Mouse (Mus musculus): ENCODE results near the gene Amz1. TPM values are rescaled to one million over a fixed set of nuclear protein-coding genes. Genes with fewer than 3 reads are reported as not detected.

Amz1 gene
- total RNA-seq, 2 experiments from 2014 or later = 12.1 to 13.0 TPM

- peak in 1 of 2 experiments; percentile 58 for DNase-seq
Measured at GRCm38 (mm10) chr5:140726062-140726839, 2.3 kb downstream of the Amz1 start.

- no peak for DNase-seq
Measured at GRCm38 (mm10) chr5:140726946-140727740, 3.2 kb downstream of the Amz1 start.

GRCm38 (mm10) chr5:140731040-140731797 lies 7.3 kb downstream of the Amz1 start:
- no peak for DNase-seq

- no peak for DNase-seq
Measured at GRCm38 (mm10) chr5:140732195-140732594, 8.3 kb downstream of the Amz1 start.

GRCm38 (mm10) chr5:140733336-140733735 lies 9.4 kb downstream of the Amz1 start:
- no peak for DNase-seq

- DNase-seq = no peak
Measured at GRCm38 (mm10) chr5:140735297-140735696, 11.4 kb downstream of the Amz1 start.

GRCm38 (mm10) chr5:140736166-140736565 lies 12.2 kb downstream of the Amz1 start:
- no peak for DNase-seq

GRCm38 (mm10) chr5:140739813-140740212 lies 15.9 kb downstream of the Amz1 start:
- no peak for DNase-seq

- DNase-seq = no peak
Measured at GRCm38 (mm10) chr5:140741040-140741439, 17.1 kb downstream of the Amz1 start.

GRCm38 (mm10) chr5:140741877-140742276 lies 17.9 kb downstream of the Amz1 start:
- DNase-seq = no peak

- no peak for DNase-seq
Measured at GRCm38 (mm10) chr5:140743706-140744131, 19.8 kb downstream of the Amz1 start.

GRCm38 (mm10) chr5:140748425-140748824 lies 24.5 kb downstream of the Amz1 start:
- DNase-seq = no peak

GRCm38 (mm10) chr5:140749062-140749875 lies 25.3 kb downstream of the Amz1 start:
- peak; percentile 69 to 70 for DNase-seq

- no peak for DNase-seq
Measured at GRCm38 (mm10) chr5:140750925-140751324, 27.0 kb downstream of the Amz1 start.

GRCm38 (mm10) chr5:140752041-140752440 lies 28.1 kb downstream of the Amz1 start:
- no peak for DNase-seq

- no peak for DNase-seq
Measured at GRCm38 (mm10) chr5:140752639-140753038, 28.7 kb downstream of the Amz1 start.

- DNase-seq = no peak
Measured at GRCm38 (mm10) chr5:140753223-140753622, 29.3 kb downstream of the Amz1 start.

- no peak for DNase-seq
Measured at GRCm38 (mm10) chr5:140758864-140759263, 34.9 kb downstream of the Amz1 start.

GRCm38 (mm10) chr5:140762540-140762939 lies 38.6 kb downstream of the Amz1 start:
- no peak for DNase-seq

- DNase-seq = no peak
Measured at GRCm38 (mm10) chr5:140764921-140765613, 41.1 kb downstream of the Amz1 start.

- DNase-seq = no peak
Measured at GRCm38 (mm10) chr5:140766566-140766965, 42.6 kb downstream of the Amz1 start.

Measured in layer of hippocampus, postnatal 36 days (tissue).